Mouse (Mus musculus): Measurements from ENCODE around the gene Vmn2r108. TPM values are rescaled to one million over a fixed set of nuclear protein-coding genes. Genes with fewer than 3 reads are reported as not detected.
"Not testable (repeated sequence)": the region's sequence is repeated elsewhere in the genome, so short reads cannot be mapped to it uniquely, and the experiment has no call there.

Vmn2r108 gene
- not detected in 2 replicates for polyA plus RNA-seq (2012; ENCODE audit: insufficient read depth, insufficient read length, missing spikeins)

- H3K4me3 ChIP-seq (ENCODE audit: insufficient read depth, low read depth, low read length), result no peak within 1 kb of the TSS
- no peak within 1 kb of the TSS for H3K27ac ChIP-seq (replicated peaks; ENCODE audit: low read depth, low read length)
- H3K4me1 ChIP-seq (ENCODE audit: control insufficient read depth, insufficient read depth, insufficient read length, low read length), result no peaks in the 10 kb centered on the region
These were observed at the start of gene Vmn2r108 for GRCm38 (mm10) chr17:20481231-20481630. TSS of gene Vmn2r108 (minus strand) at chr17:20481331.

- not testable (repeated sequence) for H3K4me1 ChIP-seq (ENCODE audit: control insufficient read depth, insufficient read depth, insufficient read length, low read length); H3K4me3 ChIP-seq (ENCODE audit: insufficient read depth, low read depth, low read length); H3K27ac ChIP-seq (replicated peaks; ENCODE audit: low read depth, low read length)
These were observed 27.1 kb upstream of the Vmn2r108 start for GRCm38 (mm10) chr17:20508247-20508646.

GRCm38 (mm10) chr17:20497858-20498257 lies 16.7 kb upstream of the Vmn2r108 start, which contains the start of gene Vmn1r225:
TSS of gene Vmn1r225 (plus strand) at chr17:20498158.
- H3K27ac ChIP-seq (replicated peaks; ENCODE audit: low read depth, low read length), result no peak within 1 kb of the TSS
- no peaks in the 10 kb centered on the region for H3K4me1 ChIP-seq (ENCODE audit: control insufficient read depth, insufficient read depth, insufficient read length, low read length)

GRCm38 (mm10) chr17:20473311-20473710 lies 7.8 kb downstream of the Vmn2r108 start:
- Histone ChIP-seq H3K27ac (replicated peaks; ENCODE audit: low read depth, low read length) (no peak overlapping the region), H3K4me3 (ENCODE audit: insufficient read depth, low read depth, low read length) (no peak overlapping the region), H3K4me1 (ENCODE audit: control insufficient read depth, insufficient read depth, insufficient read length, low read length) (no peaks in the 10 kb centered on the region)

More at GRCm38 (mm10) chr17:20497858-20498257, 16.7 kb upstream of the Vmn2r108 start, which contains the start of gene Vmn1r225:
- H3K4me3 ChIP-seq (ENCODE audit: insufficient read depth, low read depth, low read length), result no peak within 1 kb of the TSS

- Histone ChIP-seq H3K4me3 (ENCODE audit: insufficient read depth, low read depth, low read length) (no peak overlapping the region), H3K27ac (replicated peaks; ENCODE audit: low read depth, low read length) (no peak overlapping the region), H3K4me1 (ENCODE audit: control insufficient read depth, insufficient read depth, insufficient read length, low read length) (no peaks in the 10 kb centered on the region)
These were observed 41.9 kb downstream of the Vmn2r108 start for GRCm38 (mm10) chr17:20439263-20439662.

- no peaks in the 10 kb centered on the region for H3K4me1 ChIP-seq (ENCODE audit: control insufficient read depth, insufficient read depth, insufficient read length, low read length)
- no peak within 1 kb of the TSS for H3K27ac ChIP-seq (replicated peaks; ENCODE audit: low read depth, low read length)
- H3K4me3 ChIP-seq (ENCODE audit: insufficient read depth, low read depth, low read length), result no peak within 1 kb of the TSS
These were observed 67.3 kb downstream of the Vmn2r108 start, which contains the start of gene Vmn1r224 for GRCm38 (mm10) chr17:20413846-20414245. TSS of gene Vmn1r224 (plus strand) at chr17:20414146.

Other genes with a start within 250 kb of the Vmn2r108 start
- gene Vmn2r105, start 246.3 kb downstream of the Vmn2r108 start, polyA plus RNA-seq (2012; ENCODE audit: insufficient read depth, insufficient read length, missing spikeins), result not detected in 2 replicates
- gene Vmn2r106, start 195.8 kb downstream of the Vmn2r108 start, polyA plus RNA-seq (2012; ENCODE audit: insufficient read depth, insufficient read length, missing spikeins), result not detected in 2 replicates
- not detected in 2 replicates for gene Vmn2r107, start 136.1 kb downstream of the Vmn2r108 start, polyA plus RNA-seq (2012; ENCODE audit: insufficient read depth, insufficient read length, missing spikeins)
- gene Vmn1r224, start 67.2 kb downstream of the Vmn2r108 start, polyA plus RNA-seq (2012; ENCODE audit: insufficient read depth, insufficient read length, missing spikeins), result not detected in 2 replicates
- not detected in 2 replicates for gene Vmn1r225, start 16.8 kb upstream of the Vmn2r108 start, polyA plus RNA-seq (2012; ENCODE audit: insufficient read depth, insufficient read length, missing spikeins)
- not detected in 2 replicates for gene Vmn2r109, start 83.4 kb upstream of the Vmn2r108 start, polyA plus RNA-seq (2012; ENCODE audit: insufficient read depth, insufficient read length, missing spikeins)
- not detected in 2 replicates for gene Vmn2r110, start 115.1 kb upstream of the Vmn2r108 start, polyA plus RNA-seq (2012; ENCODE audit: insufficient read depth, insufficient read length, missing spikeins)
- not detected in 2 replicates for gene Fpr-rs3, start 143.5 kb upstream of the Vmn2r108 start, polyA plus RNA-seq (2012; ENCODE audit: insufficient read depth, insufficient read length, missing spikeins)
- gene Vmn1r226, start 201.5 kb upstream of the Vmn2r108 start, polyA plus RNA-seq (2012; ENCODE audit: insufficient read depth, insufficient read length, missing spikeins), result not detected in 2 replicates
- not detected in 2 replicates for gene Vmn1r227, start 248.5 kb upstream of the Vmn2r108 start, polyA plus RNA-seq (2012; ENCODE audit: insufficient read depth, insufficient read length, missing spikeins)